Mouse (Mus musculus) C2C12 (cell line): ENCODE results near the gene Cabp1.

Experiments used
- CEBPB ChIP-seq: IDR thresholded peaks from one replicate; pipeline ENCODE4 v1.6.1; 2011; ENCODE audit warnings: low read depth, mild to moderate bottlenecking, control low read depth, moderate library complexity
- CTCF ChIP-seq: IDR thresholded peaks from one replicate; pipeline ENCODE4 v1.5.1; 2011; ENCODE audit not compliant: control insufficient read depth, insufficient read depth, insufficient read length
- FOSL1 ChIP-seq: IDR thresholded peaks from one replicate; pipeline ENCODE4 v1.8.0; 2011; ENCODE audit warnings: mild to moderate bottlenecking, low read length; ENCODE audit not compliant: poor library complexity, insufficient read depth, severe bottlenecking
- MAX ChIP-seq: IDR thresholded peaks from one replicate; pipeline ENCODE4 v1.6.1; 2011; ENCODE audit warnings: mild to moderate bottlenecking, control low read depth
- MYOD1 ChIP-seq: IDR thresholded peaks from one replicate; pipeline ENCODE4 v1.6.1; 2011; ENCODE audit warnings: low read depth; ENCODE audit not compliant: control insufficient read depth, insufficient read length
- MYOG ChIP-seq: IDR thresholded peaks from one replicate; pipeline ENCODE4 v1.6.1; 2011; ENCODE audit not compliant: control insufficient read depth, insufficient read length; ENCODE audit errors: extremely low read depth
- USF1 ChIP-seq: IDR thresholded peaks from one replicate; pipeline ENCODE4 v1.6.1; 2011; ENCODE audit warnings: low read depth, mild to moderate bottlenecking, control low read depth, moderate library complexity

DNA sequence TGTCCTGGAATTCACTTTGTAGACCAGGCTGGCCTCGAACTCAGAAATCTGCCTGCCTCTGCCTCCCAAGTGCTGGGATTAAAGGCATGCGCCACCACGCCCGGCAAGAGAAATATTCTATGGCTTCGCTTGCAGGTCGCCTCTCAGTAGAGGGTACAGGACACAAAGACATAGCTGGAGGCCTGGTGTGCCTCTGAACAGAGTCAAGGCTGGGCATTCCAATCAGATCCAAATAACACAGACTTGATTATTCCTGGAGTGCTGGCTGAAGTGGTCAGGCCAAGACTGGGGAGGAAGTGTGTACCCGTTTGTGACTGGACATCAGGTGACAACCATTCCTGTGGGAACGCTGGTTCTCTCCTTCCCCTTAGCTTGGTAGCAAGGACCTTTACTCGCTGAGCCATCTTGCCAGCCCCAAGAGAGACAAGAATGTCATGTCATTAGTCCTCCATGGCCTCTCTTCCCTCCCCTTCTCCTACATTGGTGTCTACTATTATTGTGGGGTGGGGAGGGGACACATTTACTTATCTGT is 51.9 kb downstream of the Cabp1 start:
- TF ChIP-seq CEBPB = no peak
- TF ChIP-seq CTCF = no peak
- TF ChIP-seq USF1 = no peak
- no peak for TF ChIP-seq MYOG
- no peak for TF ChIP-seq MAX
- no peak for TF ChIP-seq MYOD1
- TF ChIP-seq FOSL1 = no peak
